29 mouse cellular contexts compared by ENCODE assay signal in the genomic region with DNA sequence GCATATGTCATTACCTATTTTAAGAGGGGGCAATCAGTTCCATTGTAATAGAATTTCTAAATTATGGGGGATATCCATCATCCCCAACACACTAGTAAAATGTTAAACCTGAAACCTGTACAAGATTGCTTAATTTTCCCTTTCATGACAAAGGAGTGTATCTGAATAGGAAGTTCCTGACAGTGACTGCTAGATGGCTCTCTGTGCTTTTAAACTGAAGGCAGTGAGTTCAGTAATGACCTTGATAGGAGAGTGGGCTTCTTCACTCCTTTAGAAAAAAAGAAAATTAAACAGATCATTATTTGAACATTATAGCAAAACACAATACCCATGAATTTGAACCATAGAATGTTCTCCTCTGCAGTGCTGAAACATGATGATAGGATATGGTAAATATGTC. TPM values are rescaled to one million over a fixed set of nuclear protein-coding genes. Genes with fewer than 3 reads are reported as not detected.
A peak's percentile ranks its signal among the peaks of the same experiment; 100 is the strongest.
DNase-seq lines count a peak whose midpoint lies in the region; ATAC-seq and TF ChIP-seq lines count a peak whose summit lies in the region.
"Had no signal": no experiment of that assay in that cellular context is flagged by ENCODE, and none has a peak within 500 bp of the region (broad histone marks: within the 10 kb centered on the region; RNA-seq: fewer than 3 reads in every experiment).

No protein-coding gene starts in this region.

- H3K9me3 ChIP-seq in forebrain, postnatal 0 days (ENCODE audit: low read length): no peaks in the 10 kb centered on the region
- H3K9me3 ChIP-seq in forebrain, embryonic 13.5 days (replicated peaks): no peaks in the 10 kb centered on the region
- no peaks in the 10 kb centered on the region for H3K9me3 ChIP-seq in midbrain, embryonic 14.5 days (ENCODE audit: control insufficient read depth, low read length)
- no peaks in the 10 kb centered on the region for H3K9me3 ChIP-seq in midbrain, embryonic 11.5 days (ENCODE audit: control insufficient read depth, low read length)
- H3K9me3 ChIP-seq in heart, embryonic 12.5 days (replicated peaks): no peaks in the 10 kb centered on the region
- H3K9me3 ChIP-seq: embryonic facial prominence, embryonic 13.5 days; forebrain, embryonic 10.5 days; heart, embryonic 10.5 days; intestine, embryonic 15.5 days; limb, embryonic 12.5 days; liver, embryonic 15.5 days had no signal

- H3K36me3 ChIP-seq in forebrain, postnatal 0 days (ENCODE audit: insufficient read depth): no peaks in the 10 kb centered on the region
- H3K36me3 ChIP-seq in forebrain, embryonic 13.5 days (ENCODE audit: poor library complexity, severe bottlenecking): no peaks in the 10 kb centered on the region
- H3K36me3 ChIP-seq in midbrain, embryonic 14.5 days (ENCODE audit: control insufficient read depth, insufficient read depth, low read length): no peaks in the 10 kb centered on the region
- no peaks in the 10 kb centered on the region for H3K36me3 ChIP-seq in midbrain, embryonic 11.5 days (ENCODE audit: control insufficient read depth, insufficient read depth, low read length)
- no peaks in the 10 kb centered on the region for H3K36me3 ChIP-seq in heart, embryonic 12.5 days
- H3K36me3 ChIP-seq: embryonic facial prominence, embryonic 13.5 days; forebrain, embryonic 10.5 days; heart, embryonic 10.5 days; intestine, embryonic 15.5 days; limb, embryonic 12.5 days; liver, embryonic 15.5 days had no signal

- peak; percentile 32; the same call in 1 of the 2 replicates for TF ChIP-seq CTCF in cerebellum, adult 2 months (IDR thresholded peaks at IDR 0.05; ENCODE audit: borderline replicate concordance, insufficient read depth, low read depth, low read length)
- peak; percentile 48 for TF ChIP-seq CTCF in forebrain, postnatal 0 days (IDR thresholded peaks at IDR 0.05; ENCODE audit: low read depth)

- no peak overlapping the region for H3K4me2 ChIP-seq in forebrain, postnatal 0 days (ENCODE audit: low read depth)
- no peak overlapping the region for H3K4me2 ChIP-seq in forebrain, embryonic 13.5 days
- H3K4me2 ChIP-seq in midbrain, embryonic 14.5 days (ENCODE audit: low read length): no peak overlapping the region
- H3K4me2 ChIP-seq in midbrain, embryonic 11.5 days: no peak overlapping the region
- H3K4me2 ChIP-seq in heart, embryonic 12.5 days: no peak overlapping the region
- H3K4me2 ChIP-seq: embryonic facial prominence, embryonic 13.5 days; intestine, embryonic 15.5 days; limb, embryonic 12.5 days; liver, embryonic 15.5 days; lung, embryonic 14.5 days had no signal

- H3K4me3 ChIP-seq in cerebellum, adult 2 months (replicated peaks; ENCODE audit: insufficient read depth, low read depth, low read length): peak overlapping the region; percentile 63
- H3K4me3 ChIP-seq in forebrain, postnatal 0 days (ENCODE audit: low read depth, low read length): no peak overlapping the region
- H3K4me3 ChIP-seq in forebrain, embryonic 13.5 days: no peak overlapping the region
- H3K4me3 ChIP-seq in midbrain, embryonic 14.5 days (replicated peaks; ENCODE audit: low read depth, low read length): no peak overlapping the region
- no peak overlapping the region for H3K4me3 ChIP-seq in midbrain, embryonic 11.5 days (ENCODE audit: low read depth, low read length)
- H3K4me3 ChIP-seq in heart, embryonic 12.5 days: no peak overlapping the region
- H3K4me3 ChIP-seq: embryonic facial prominence, embryonic 13.5 days; forebrain, embryonic 10.5 days; heart, embryonic 10.5 days; intestine, embryonic 15.5 days; limb, embryonic 12.5 days; liver, embryonic 15.5 days had no signal

- H3K9ac ChIP-seq in forebrain, postnatal 0 days: no peak overlapping the region
- no peak overlapping the region for H3K9ac ChIP-seq in forebrain, embryonic 13.5 days
- H3K9ac ChIP-seq in midbrain, embryonic 14.5 days (replicated peaks; ENCODE audit: low read length): no peak overlapping the region
- H3K9ac ChIP-seq in midbrain, embryonic 11.5 days (ENCODE audit: low read length): no peak overlapping the region
- no peak overlapping the region for H3K9ac ChIP-seq in heart, embryonic 12.5 days
- H3K9ac ChIP-seq: embryonic facial prominence, embryonic 13.5 days; intestine, embryonic 15.5 days; limb, embryonic 12.5 days; liver, embryonic 15.5 days; lung, embryonic 14.5 days had no signal

- DNase-seq in cerebellum, adult 2 months: peak in 1 of 2 experiments; percentile 76
- DNase-seq in cerebellum, adult 8-10 months: no peak
- peak; percentile 22 for DNase-seq in forebrain, postnatal 0 days
- peak; percentile 45 for DNase-seq in midbrain, embryonic 14.5 days
- DNase-seq in midbrain, embryonic 11.5 days (ENCODE audit: low spot score, missing footprints): no peak
- DNase-seq in brain, adult 2 months (ENCODE audit: low read depth, low spot score): peak; percentile 85
- DNase-seq: adrenal gland, postnatal 10 days; gastrocnemius, postnatal 25 days; heart, adult 11 months; heart, postnatal 4 days; kidney, adult 2 months; lung, embryonic 14.5 days; lung, postnatal 14 days; thymus, adult 2 months; thymus, postnatal 36 days had no signal

- H3K27me3 ChIP-seq in cerebellum, adult 2 months (ENCODE audit: control insufficient read depth, insufficient read depth, low read length): no peaks in the 10 kb centered on the region
- H3K27me3 ChIP-seq in forebrain, postnatal 0 days (ENCODE audit: insufficient read depth, low read length): no peaks in the 10 kb centered on the region
- H3K27me3 ChIP-seq in forebrain, embryonic 13.5 days: no peaks in the 10 kb centered on the region
- H3K27me3 ChIP-seq in midbrain, embryonic 14.5 days (ENCODE audit: control insufficient read depth, insufficient read depth, low read length): no peaks in the 10 kb centered on the region
- no peaks in the 10 kb centered on the region for H3K27me3 ChIP-seq in midbrain, embryonic 11.5 days (ENCODE audit: control insufficient read depth, insufficient read depth, low read length)
- no peaks in the 10 kb centered on the region for H3K27me3 ChIP-seq in heart, embryonic 12.5 days (replicated peaks)
- H3K27me3 ChIP-seq: intestine, embryonic 15.5 days; limb, embryonic 12.5 days; Patski had no signal

- TF ChIP-seq POLR2A in cerebellum, adult 2 months (IDR thresholded peaks at IDR 0.05; ENCODE audit: borderline replicate concordance, insufficient read depth, low read length): no peak

- no peak overlapping the region for H3K27ac ChIP-seq in cerebellum, adult 2 months (ENCODE audit: insufficient read depth, low read length)
- H3K27ac ChIP-seq in forebrain, postnatal 0 days (ENCODE audit: low read depth, low read length): no peak overlapping the region
- H3K27ac ChIP-seq in forebrain, embryonic 13.5 days: no peak overlapping the region
- no peak overlapping the region for H3K27ac ChIP-seq in midbrain, embryonic 14.5 days (replicated peaks; ENCODE audit: low read depth, low read length)
- H3K27ac ChIP-seq in midbrain, embryonic 11.5 days (ENCODE audit: low read depth, low read length): no peak overlapping the region
- H3K27ac ChIP-seq in heart, embryonic 12.5 days (ENCODE audit: poor library complexity, severe bottlenecking): no peak overlapping the region
- H3K27ac ChIP-seq: embryonic facial prominence, embryonic 13.5 days; forebrain, embryonic 10.5 days; heart, embryonic 10.5 days; intestine, embryonic 15.5 days; limb, embryonic 12.5 days; liver, embryonic 15.5 days had no signal

- peaks cover 4% of the 10 kb centered on the region; the same call in 1 of the 2 replicates for H3K4me1 ChIP-seq in cerebellum, adult 2 months (ENCODE audit: control insufficient read depth, insufficient read depth, low read length)
- no peaks in the 10 kb centered on the region for H3K4me1 ChIP-seq in forebrain, postnatal 0 days (ENCODE audit: insufficient read depth)
- H3K4me1 ChIP-seq in forebrain, embryonic 13.5 days: peaks cover 9% of the 10 kb centered on the region
- H3K4me1 ChIP-seq in midbrain, embryonic 14.5 days (ENCODE audit: control insufficient read depth, insufficient read depth, low read length): no peaks in the 10 kb centered on the region
- H3K4me1 ChIP-seq in midbrain, embryonic 11.5 days (ENCODE audit: control insufficient read depth, insufficient read depth, low read length): no peaks in the 10 kb centered on the region
- H3K4me1 ChIP-seq in heart, embryonic 12.5 days (replicated peaks): peaks cover 8% of the 10 kb centered on the region; the same call in 1 of the 2 replicates
- H3K4me1 ChIP-seq: intestine, embryonic 15.5 days; liver, embryonic 15.5 days had no signal

- ATAC-seq in forebrain, postnatal 0 days: peak; percentile 66; the same call in 1 of the 2 replicates
- no peak for ATAC-seq in forebrain, embryonic 13.5 days
- no peak for ATAC-seq in midbrain, embryonic 14.5 days (ENCODE audit: low FRiP score, low TSS enrichment)
- ATAC-seq in midbrain, embryonic 11.5 days (ENCODE audit: low FRiP score): no peak
- no peak for ATAC-seq in heart, embryonic 12.5 days (ENCODE audit: insufficient number of reproducible peaks, low FRiP score)
- ATAC-seq: hindbrain, embryonic 16.5 days; intestine, embryonic 15.5 days; Patski had no signal

RNA-seq across cellular contexts. Expression of gene Olfm3, which starts 3.7 kb away (rescaled TPM):
- 48.8 and 57.4 TPM in 2 replicates for polyA plus RNA-seq in cerebellum, adult 2 months (2012; rRNA removed)
- total RNA-seq in forebrain, postnatal 0 days (2014; rRNA removed): 15.8 and 22.6 TPM in 2 replicates
- 5.0 and 8.6 TPM in 2 replicates for polyA plus RNA-seq in forebrain, postnatal 0 days (2015; fragmentation: Nextera tagmentation; extraction: Ambion mirVana)
- 0.92 and 1.7 TPM in 2 replicates for polyA plus RNA-seq in forebrain, embryonic 13.5 days (2015; fragmentation: Nextera tagmentation; extraction: Ambion mirVana)
- polyA plus RNA-seq in midbrain, embryonic 14.5 days (2014; fragmentation: Nextera tagmentation; extraction: Ambion mirVana): 18.1 and 18.2 TPM in 2 replicates
- 1.2 and 1.5 TPM in 2 replicates for polyA plus RNA-seq in midbrain, embryonic 11.5 days (2014; fragmentation: Nextera tagmentation; extraction: Ambion mirVana)
- polyA plus RNA-seq in heart, embryonic 12.5 days (2016; fragmentation: Nextera tagmentation; extraction: Ambion mirVana): not detected in 2 replicates
- total RNA-seq: common myeloid progenitor, adult 5-6 weeks; gastrocnemius, adult 18-20 months; gastrocnemius, postnatal 25 days; heart, postnatal 4 days; MEL had no signal
- polyA plus RNA-seq: heart, embryonic 10.5 days; large intestine, adult 2 months; limb, embryonic 12.5 days; liver, embryonic 15.5 days; lung, embryonic 14.5 days; Patski had no signal

Comparison
In these comparisons a context has a peak if more than half of its experiments do, and no peak if none do; other contexts are left out.
1. DNase-seq: peak in forebrain, postnatal 0 days (single experiment), midbrain, embryonic 14.5 days (single experiment) and brain, adult 2 months (single experiment); none in cerebellum, adult 8-10 months (single experiment) and midbrain, embryonic 11.5 days (single experiment).